Mouse (Mus musculus): ENCODE data around the gene Herc2.
A peak's percentile ranks its signal among the peaks of the same experiment; 100 is the strongest.

Herc2 gene

DNA sequence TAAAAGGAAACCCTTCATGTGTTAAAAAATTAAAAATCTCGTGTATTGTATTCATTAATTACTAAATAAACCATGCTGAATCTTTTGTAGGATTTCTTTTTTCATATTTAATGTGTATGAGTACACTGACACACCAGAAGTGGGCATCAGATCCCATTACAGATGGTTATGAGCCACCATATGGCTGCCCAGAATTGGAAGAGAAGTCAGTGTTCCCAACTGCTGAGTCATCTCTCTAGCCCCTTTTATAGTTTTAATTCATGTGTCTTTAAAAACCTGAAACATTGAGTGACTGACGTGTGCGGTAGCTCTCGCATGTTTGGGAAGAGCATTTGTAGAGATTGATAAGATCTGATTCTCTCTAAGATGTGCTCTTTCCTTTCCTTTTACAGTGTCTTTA lies 21.7 kb downstream of the Herc2 start:
- DNase-seq: no peak

DNA sequence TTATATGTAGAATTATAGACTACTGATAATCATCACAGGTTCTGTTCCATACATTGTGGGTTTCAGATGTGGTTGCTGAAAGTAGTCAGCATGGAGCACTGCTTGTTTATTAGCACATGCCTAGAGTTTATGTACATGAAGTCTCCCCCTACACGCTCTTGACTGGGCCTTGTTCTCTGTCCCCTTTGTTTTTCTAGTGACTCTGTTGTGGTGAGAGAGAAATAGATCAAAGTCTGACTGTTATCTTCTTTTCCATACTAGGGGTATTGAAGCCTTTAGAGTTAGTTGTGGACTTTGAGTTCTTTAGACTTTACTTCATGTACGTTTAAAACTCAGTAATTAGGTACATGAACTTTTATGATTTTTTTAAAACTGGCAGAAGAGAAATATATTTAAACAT lies 33.0 kb downstream of the Herc2 start:
- DNase-seq: no peak

- DNase-seq: no peak
These were observed 39.1 kb downstream of the Herc2 start for GRCm38 (mm10) chr7:56089097-56089496.

DNA sequence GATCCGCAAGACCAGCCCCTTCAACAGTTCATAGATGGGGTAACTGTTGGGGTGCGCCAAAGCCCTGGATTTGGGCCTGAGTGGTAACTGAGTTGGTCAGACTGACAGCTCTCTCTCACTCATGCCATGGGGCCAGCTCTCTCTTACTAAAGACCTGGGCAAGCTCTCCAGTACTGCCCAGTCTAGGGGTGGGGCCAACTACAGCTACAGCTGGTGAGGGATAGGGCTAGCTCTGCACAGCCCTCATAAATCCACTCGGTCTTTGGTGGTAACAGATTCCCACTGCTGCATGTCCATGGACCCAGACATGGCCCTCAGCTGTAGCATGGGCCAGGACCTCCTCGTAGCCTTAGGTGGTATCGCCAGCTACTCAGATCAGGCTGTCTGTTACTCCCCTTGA lies 41.4 kb downstream of the Herc2 start:
- no peak for DNase-seq

GRCm38 (mm10) chr7:56102293-56102847 lies 52.4 kb downstream of the Herc2 start:
- DNase-seq: no peak

GRCm38 (mm10) chr7:56112999-56113398 lies 63.0 kb downstream of the Herc2 start:
- DNase-seq: no peak

GRCm38 (mm10) chr7:56114148-56114547 lies 64.2 kb downstream of the Herc2 start:
- DNase-seq: no peak

DNA sequence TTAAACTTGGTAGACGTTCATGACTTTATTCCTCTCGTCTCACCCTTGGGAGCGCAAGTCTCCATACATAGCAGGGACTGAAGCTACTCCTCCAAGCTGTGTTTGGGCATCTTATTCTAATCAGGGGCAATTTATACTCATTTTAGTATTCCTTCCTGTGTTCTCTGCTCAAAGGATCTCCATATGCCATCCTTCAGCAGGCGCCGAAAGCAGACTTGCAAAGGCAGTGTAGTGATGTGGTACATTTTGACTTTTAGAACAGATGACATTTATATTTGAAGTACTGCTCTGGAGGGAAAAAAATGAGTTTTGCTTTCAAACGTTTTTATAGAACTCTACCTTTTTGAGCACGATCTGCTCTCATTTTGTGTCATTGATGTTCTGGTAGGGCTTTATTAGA lies 71.0 kb downstream of the Herc2 start:
- DNase-seq: no peak

GRCm38 (mm10) chr7:56121425-56121824 lies 71.4 kb downstream of the Herc2 start:
- no peak for DNase-seq

DNA sequence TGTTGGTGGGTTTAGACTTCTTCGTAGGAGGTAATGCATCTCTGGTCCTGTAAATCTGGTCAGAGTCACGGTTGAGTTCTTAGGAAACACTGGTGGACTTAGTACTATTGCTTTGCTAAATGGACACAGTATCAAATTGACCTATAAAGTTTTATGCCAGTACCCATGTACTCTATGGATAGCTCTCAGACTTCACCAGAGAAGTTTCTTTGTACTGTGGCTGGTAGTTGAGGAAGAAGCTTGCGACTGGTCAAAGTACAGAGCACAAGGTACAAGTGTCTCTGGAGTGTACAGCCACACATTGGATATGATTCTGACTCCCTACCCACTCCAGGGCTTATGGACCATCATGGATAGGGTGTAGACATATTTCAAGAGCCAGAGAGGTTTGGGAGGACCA lies 78.1 kb downstream of the Herc2 start:
- DNase-seq: no peak

DNA sequence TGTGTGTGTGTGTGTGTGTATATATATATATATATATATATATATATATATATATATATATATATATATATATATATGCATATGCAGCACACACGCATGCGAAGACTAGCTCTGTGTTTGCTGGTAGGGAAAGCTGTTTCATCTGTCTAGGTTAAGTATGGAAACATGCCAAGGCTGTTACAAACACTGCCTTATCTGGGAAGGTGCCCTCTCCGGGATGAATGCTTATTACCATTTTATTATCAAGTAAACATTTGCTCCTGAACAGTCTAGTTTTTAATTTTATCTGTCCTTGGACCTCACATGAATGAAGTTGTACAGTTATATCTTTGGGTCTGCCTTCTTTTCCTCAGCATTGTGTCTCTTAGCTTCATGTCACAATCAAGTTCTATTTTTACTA lies 79.6 kb downstream of the Herc2 start:
- DNase-seq: no peak

- peak; percentile 25 for DNase-seq
These were observed 81.6 kb downstream of the Herc2 start for GRCm38 (mm10) chr7:56131548-56131947.

GRCm38 (mm10) chr7:56138706-56139105 lies 88.7 kb downstream of the Herc2 start:
- DNase-seq: no peak

DNA sequence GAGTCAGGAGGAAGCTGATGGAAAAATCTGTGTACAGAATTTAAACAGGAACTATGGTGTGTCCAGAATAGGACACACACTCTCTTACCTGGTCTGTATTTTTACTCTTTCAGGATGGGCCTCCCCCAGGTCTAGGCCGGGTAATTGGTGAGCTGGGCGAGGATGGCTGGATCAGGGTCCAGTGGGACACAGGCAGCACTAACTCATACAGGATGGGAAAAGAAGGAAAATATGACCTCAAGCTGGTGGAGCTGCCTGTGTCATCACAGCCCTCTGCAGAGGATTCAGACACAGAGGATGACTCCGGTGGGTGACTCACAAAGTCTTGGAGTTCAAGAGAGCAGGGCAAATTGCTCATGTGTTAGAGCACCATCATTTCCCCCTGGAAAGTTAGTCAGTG lies 96.4 kb downstream of the Herc2 start:
- no peak for DNase-seq

GRCm38 (mm10) chr7:56148925-56149324 lies 98.9 kb downstream of the Herc2 start:
- DNase-seq: no peak

- no peak for DNase-seq
These were observed 102.1 kb downstream of the Herc2 start for GRCm38 (mm10) chr7:56151885-56152676.

DNA sequence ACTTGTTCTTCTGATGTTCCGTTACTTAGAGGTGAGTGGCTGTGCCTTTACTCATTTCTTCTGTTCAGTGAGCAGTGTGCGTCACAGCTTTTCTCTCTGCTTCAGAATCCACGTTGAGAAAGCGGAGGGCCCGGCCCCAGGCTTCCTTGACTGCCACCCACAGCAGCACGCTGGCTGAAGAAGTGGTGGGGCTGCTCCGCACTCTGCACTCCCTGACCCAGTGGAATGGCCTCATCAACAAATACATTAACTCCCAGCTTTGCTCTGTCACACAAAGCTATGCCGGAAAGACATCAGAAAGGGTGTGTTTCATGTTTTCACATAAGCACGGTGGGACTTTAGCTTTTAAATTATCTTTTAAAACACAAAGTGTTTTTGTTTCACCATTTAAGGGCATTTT lies 103.2 kb downstream of the Herc2 start:
- DNase-seq: no peak

- DNase-seq: no peak
These were observed 103.6 kb downstream of the Herc2 start for GRCm38 (mm10) chr7:56153625-56154024.

DNA sequence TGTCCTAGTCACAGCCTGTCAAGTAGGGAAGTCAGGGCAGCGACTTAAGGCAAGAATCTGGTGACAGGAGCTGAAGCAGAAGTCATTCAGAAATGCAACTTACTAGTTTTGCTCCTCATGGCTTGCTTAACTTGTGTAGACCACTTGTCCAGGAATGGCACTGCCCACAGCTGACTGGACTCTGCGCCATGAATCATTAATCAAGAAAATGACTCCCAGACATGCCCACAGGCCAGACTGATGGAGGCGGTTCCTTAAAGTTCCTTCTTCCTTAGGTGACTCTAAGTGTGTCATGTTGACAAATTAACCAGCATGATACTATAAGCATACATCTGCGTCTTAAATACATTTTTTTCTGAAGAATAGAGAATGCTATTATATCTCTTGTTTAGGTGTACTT lies 113.3 kb downstream of the Herc2 start:
- DNase-seq: no peak

- DNase-seq: no peak
These were observed 118.7 kb downstream of the Herc2 start for GRCm38 (mm10) chr7:56168713-56169112.

GRCm38 (mm10) chr7:56177371-56177770 lies 127.4 kb downstream of the Herc2 start:
- DNase-seq: no peak

DNA sequence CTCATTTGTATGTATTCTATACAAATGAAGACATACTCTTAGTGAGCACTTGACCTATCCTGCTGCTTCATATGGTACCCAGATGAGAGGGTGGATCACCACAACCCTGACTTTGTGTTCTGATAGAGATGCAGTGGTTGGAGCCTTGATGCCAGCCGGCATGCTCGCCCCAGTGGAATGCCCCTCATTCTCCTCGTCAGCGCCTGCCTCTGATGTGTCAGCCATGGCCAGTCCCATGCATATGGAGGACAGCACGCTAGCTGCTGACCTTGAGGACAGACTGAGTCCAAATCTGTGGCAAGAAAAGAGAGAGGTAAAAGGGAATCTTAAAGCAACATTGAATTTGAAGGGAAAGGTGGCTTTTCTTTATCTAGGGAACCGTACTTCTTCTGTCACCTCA lies 141.0 kb downstream of the Herc2 start:
- DNase-seq: no peak

DNA sequence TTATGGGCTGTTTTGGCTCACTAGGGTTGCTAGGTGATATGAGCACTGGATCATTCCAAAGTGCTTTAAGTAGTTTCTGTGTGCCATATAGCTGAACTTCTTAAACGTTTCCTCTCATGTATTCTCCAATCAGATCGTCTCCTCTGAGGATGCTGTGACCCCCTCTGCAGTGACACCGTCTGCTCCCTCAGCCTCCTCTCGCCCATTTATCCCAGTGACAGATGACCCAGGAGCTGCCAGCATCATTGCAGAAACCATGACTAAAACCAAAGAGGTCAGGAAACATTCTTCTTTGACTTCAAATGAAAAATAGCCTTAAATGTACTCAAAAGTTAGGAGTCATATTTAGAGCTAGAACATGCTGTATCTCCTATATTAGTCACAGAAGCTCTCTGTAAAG lies 141.7 kb downstream of the Herc2 start:
- DNase-seq: no peak

DNA sequence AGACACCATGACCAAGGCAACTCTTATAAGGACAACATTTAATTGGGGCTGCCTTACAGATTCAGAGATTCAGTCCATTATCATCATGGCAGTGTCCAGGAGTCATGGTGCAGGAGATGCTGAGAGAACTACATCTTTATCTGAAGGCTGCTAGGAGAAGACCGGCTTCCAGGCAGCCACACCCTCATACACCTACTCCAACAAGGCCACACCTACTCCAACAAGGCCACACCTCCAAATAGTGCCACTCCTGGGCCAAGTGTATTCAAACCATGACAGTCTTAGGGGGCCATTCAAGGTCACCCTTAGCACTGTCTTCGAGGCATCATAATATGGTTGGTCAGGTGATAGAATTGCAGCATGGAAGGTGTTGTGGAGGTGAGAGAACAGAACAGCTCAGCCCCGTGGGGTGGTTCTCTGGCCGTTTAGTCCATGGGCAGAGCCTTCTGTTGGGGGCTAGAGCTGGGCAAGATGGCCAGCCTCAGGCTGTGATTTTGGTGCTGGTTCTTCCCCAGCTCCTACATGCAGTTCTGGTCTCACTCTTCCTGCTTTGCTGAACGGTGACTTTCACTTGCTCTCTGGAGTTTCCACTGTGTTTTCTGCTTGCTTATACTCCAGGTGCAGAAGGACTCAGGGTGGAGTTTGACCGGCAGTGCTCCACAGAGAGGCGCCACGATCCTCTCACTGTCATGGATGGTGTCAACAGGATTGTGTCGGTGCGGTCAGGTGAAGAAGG lies 151.7 kb downstream of the Herc2 start:
- DNase-seq: no peak

Data from thymus, postnatal 4 days (tissue).